Mouse (Mus musculus): ENCODE measurements at regions not wholly inside any gene's neighbourhood (a gene's known extent, or its start where the extent isn't known, plus 50 kb on each side); places are given as distances from the start of the nearest gene placed in this dataset.
A peak's percentile ranks its signal among the peaks of the same experiment; 100 is the strongest.

GRCm38 (mm10) chr13:90334286-90334685 lies 244.9 kb upstream of the Xrcc4 start:
- Histone ChIP-seq H3K36me3 (no peaks in the 10 kb centered on the region), H3K9me3 (replicated peaks) (no peaks in the 10 kb centered on the region), H3K4me3 (no peak overlapping the region), H3K4me2 (no peak overlapping the region), H3K27me3 (no peaks in the 10 kb centered on the region), H3K27ac (no peak overlapping the region), H3K9ac (no peak overlapping the region), H3K4me1 (replicated peaks) (no peaks in the 10 kb centered on the region)
- no peak for ATAC-seq (replicated peaks; ENCODE audit: insufficient number of reproducible peaks, insufficient read depth, low FRiP score, low read depth)

- Histone ChIP-seq H3K4me1 (replicated peaks) (no peaks in the 10 kb centered on the region), H3K9me3 (replicated peaks) (no peaks in the 10 kb centered on the region), H3K27me3 (no peaks in the 10 kb centered on the region), H3K27ac (no peak overlapping the region), H3K4me2 (no peak overlapping the region), H3K9ac (no peak overlapping the region), H3K4me3 (no peak overlapping the region), H3K36me3 (no peaks in the 10 kb centered on the region)
- ATAC-seq (replicated peaks; ENCODE audit: insufficient number of reproducible peaks, insufficient read depth, low FRiP score, low read depth): no peak
- 69% methylated on average over 3 of the region's 3 CpGs for WGBS
These were observed 235.8 kb upstream of the Xrcc4 start for GRCm38 (mm10) chr13:90325226-90325625.

- H3K4me2 ChIP-seq: no peak overlapping the region
- no peak overlapping the region for H3K4me3 ChIP-seq
- no peak overlapping the region for H3K27ac ChIP-seq
- no peaks in the 10 kb centered on the region for H3K27me3 ChIP-seq
- H3K9me3 ChIP-seq (replicated peaks): no peaks in the 10 kb centered on the region
- ATAC-seq (replicated peaks; ENCODE audit: insufficient number of reproducible peaks, insufficient read depth, low FRiP score, low read depth): no peak
- H3K4me1 ChIP-seq (replicated peaks): no peaks in the 10 kb centered on the region
- no peaks in the 10 kb centered on the region for H3K36me3 ChIP-seq
- 87% methylated on average over 9 of the region's 9 CpGs for WGBS
- no peak overlapping the region for H3K9ac ChIP-seq
These were observed 224.0 kb upstream of the Xrcc4 start for GRCm38 (mm10) chr13:90313209-90313978.

- Histone ChIP-seq H3K27me3 (no peaks in the 10 kb centered on the region), H3K9ac (no peak overlapping the region), H3K4me2 (no peak overlapping the region), H3K4me1 (replicated peaks) (no peaks in the 10 kb centered on the region), H3K36me3 (no peaks in the 10 kb centered on the region), H3K9me3 (replicated peaks) (no peaks in the 10 kb centered on the region), H3K4me3 (no peak overlapping the region), H3K27ac (no peak overlapping the region)
- no peak for ATAC-seq (replicated peaks; ENCODE audit: insufficient number of reproducible peaks, insufficient read depth, low FRiP score, low read depth)
These were observed 221.1 kb upstream of the Xrcc4 start for GRCm38 (mm10) chr13:90310482-90310881.

GRCm38 (mm10) chr13:90300481-90300880 lies 211.1 kb upstream of the Xrcc4 start:
- no peak for ATAC-seq (replicated peaks; ENCODE audit: insufficient number of reproducible peaks, insufficient read depth, low FRiP score, low read depth)
- H3K9me3 ChIP-seq (replicated peaks): no peaks in the 10 kb centered on the region

GRCm38 (mm10) chr13:90294648-90295007 lies 205.2 kb upstream of the Xrcc4 start:
- Histone ChIP-seq H3K9me3 (replicated peaks) (no peaks in the 10 kb centered on the region), H3K36me3 (no peaks in the 10 kb centered on the region), H3K4me1 (replicated peaks) (no peaks in the 10 kb centered on the region), H3K9ac (no peak overlapping the region), H3K4me2 (no peak overlapping the region), H3K27ac (no peak overlapping the region), H3K27me3 (no peaks in the 10 kb centered on the region), H3K4me3 (no peak overlapping the region)
- 79% methylated on average over 5 of the region's 5 CpGs for WGBS
- no peak for ATAC-seq (replicated peaks; ENCODE audit: insufficient number of reproducible peaks, insufficient read depth, low FRiP score, low read depth)

More at GRCm38 (mm10) chr13:90300481-90300880, 211.1 kb upstream of the Xrcc4 start:
- WGBS: 48% methylated on average over 3 of the region's 3 CpGs
- no peak overlapping the region for H3K9ac ChIP-seq
- H3K4me1 ChIP-seq (replicated peaks): no peaks in the 10 kb centered on the region
- no peaks in the 10 kb centered on the region for H3K27me3 ChIP-seq
- no peak overlapping the region for H3K27ac ChIP-seq
- no peaks in the 10 kb centered on the region for H3K36me3 ChIP-seq
- H3K4me2 ChIP-seq: no peak overlapping the region
- H3K4me3 ChIP-seq: no peak overlapping the region

- Histone ChIP-seq H3K4me3 (no peak overlapping the region), H3K27me3 (no peaks in the 10 kb centered on the region), H3K4me1 (replicated peaks) (no peaks in the 10 kb centered on the region), H3K9ac (no peak overlapping the region), H3K36me3 (no peaks in the 10 kb centered on the region), H3K27ac (no peak overlapping the region), H3K9me3 (replicated peaks) (no peaks in the 10 kb centered on the region), H3K4me2 (no peak overlapping the region)
- ATAC-seq (replicated peaks; ENCODE audit: insufficient number of reproducible peaks, insufficient read depth, low FRiP score, low read depth): no peak
- 77% methylated on average over 10 of the region's 10 CpGs for WGBS
These were observed 204.6 kb upstream of the Xrcc4 start for GRCm38 (mm10) chr13:90293697-90294647.

- 69% methylated on average over 4 of the region's 4 CpGs for WGBS
These were observed 203.5 kb upstream of the Xrcc4 start for GRCm38 (mm10) chr13:90292905-90293304.

GRCm38 (mm10) chr13:90292124-90292523 lies 202.7 kb upstream of the Xrcc4 start:
- Histone ChIP-seq H3K4me3 (no peak overlapping the region), H3K9me3 (replicated peaks) (no peaks in the 10 kb centered on the region), H3K27me3 (no peaks in the 10 kb centered on the region), H3K27ac (no peak overlapping the region), H3K36me3 (no peaks in the 10 kb centered on the region), H3K4me2 (no peak overlapping the region), H3K4me1 (replicated peaks) (no peaks in the 10 kb centered on the region), H3K9ac (no peak overlapping the region)
- 92% methylated on average over 1 of the region's 1 CpGs for WGBS
- no peak for ATAC-seq (replicated peaks; ENCODE audit: insufficient number of reproducible peaks, insufficient read depth, low FRiP score, low read depth)

More at GRCm38 (mm10) chr13:90292905-90293304, 203.5 kb upstream of the Xrcc4 start:
- H3K27me3 ChIP-seq: no peaks in the 10 kb centered on the region
- no peaks in the 10 kb centered on the region for H3K4me1 ChIP-seq (replicated peaks)
- no peak overlapping the region for H3K9ac ChIP-seq
- H3K27ac ChIP-seq: no peak overlapping the region
- no peak overlapping the region for H3K4me3 ChIP-seq
- no peaks in the 10 kb centered on the region for H3K9me3 ChIP-seq (replicated peaks)
- no peaks in the 10 kb centered on the region for H3K36me3 ChIP-seq
- no peak overlapping the region for H3K4me2 ChIP-seq
- no peak for ATAC-seq (replicated peaks; ENCODE audit: insufficient number of reproducible peaks, insufficient read depth, low FRiP score, low read depth)

GRCm38 (mm10) chr13:90280976-90281375 lies 191.6 kb upstream of the Xrcc4 start:
- Histone ChIP-seq H3K9me3 (replicated peaks) (no peaks in the 10 kb centered on the region), H3K27ac (no peak overlapping the region), H3K4me1 (replicated peaks) (peaks cover 11% of the 10 kb centered on the region; the same call in 1 of the 2 replicates), H3K4me2 (no peak overlapping the region), H3K4me3 (no peak overlapping the region), H3K36me3 (no peaks in the 10 kb centered on the region), H3K9ac (no peak overlapping the region), H3K27me3 (no peaks in the 10 kb centered on the region)
- ATAC-seq (replicated peaks; ENCODE audit: insufficient number of reproducible peaks, insufficient read depth, low FRiP score, low read depth): no peak

GRCm38 (mm10) chr13:90279786-90280382 lies 190.5 kb upstream of the Xrcc4 start:
- no peak overlapping the region for H3K4me2 ChIP-seq
- H3K9me3 ChIP-seq (replicated peaks): no peaks in the 10 kb centered on the region
- H3K27ac ChIP-seq: peak overlapping the region; percentile 80
- H3K4me1 ChIP-seq (replicated peaks): peaks cover 11% of the 10 kb centered on the region; the same call in 1 of the 2 replicates
- H3K4me3 ChIP-seq: no peak overlapping the region
- no peak overlapping the region for H3K9ac ChIP-seq
- ATAC-seq (replicated peaks; ENCODE audit: insufficient number of reproducible peaks, insufficient read depth, low FRiP score, low read depth): peak; percentile 66; the same call in 1 of the 2 replicates
- no peaks in the 10 kb centered on the region for H3K27me3 ChIP-seq
- no peaks in the 10 kb centered on the region for H3K36me3 ChIP-seq
- WGBS: 37% methylated on average over 3 of the region's 3 CpGs
